ENCODE assay signal across 8 mouse cellular contexts in genomic region chr6:118138731-118139709, GRCm38 (mm10). TPM values are rescaled to one million over a fixed set of nuclear protein-coding genes. Genes with fewer than 3 reads are reported as not detected.
DNase-seq lines count a peak whose midpoint lies in the region; ATAC-seq lines count a peak whose summit lies in the region.

Gene Csgalnact2, minus strand, starts transcription at chr6:118139140.

- H3K4me1 ChIP-seq in forebrain, embryonic 10.5 days = peaks cover 14% of the 10 kb centered on the region
- peaks cover 2% of the 10 kb centered on the region; the same call in 1 of the 2 replicates for H3K4me1 ChIP-seq in heart, embryonic 16.5 days (ENCODE audit: control insufficient read depth, insufficient read depth, low read length)
- peaks cover 33% of the 10 kb centered on the region for H3K4me1 ChIP-seq in liver, embryonic 15.5 days (replicated peaks)
- peaks cover 3% of the 10 kb centered on the region for H3K4me1 ChIP-seq in neural tube, embryonic 12.5 days

- peak; percentile 97 for ATAC-seq in CD4-positive, CD25-positive, alpha-beta regulatory T cell, adult 4 months
- ATAC-seq in heart, embryonic 16.5 days (replicated peaks; ENCODE audit: extremely low read depth, insufficient read depth, low FRiP score) = peak; percentile 99
- peak; percentile 97 for ATAC-seq in liver, embryonic 15.5 days (ENCODE audit: insufficient read depth)
- peak; percentile 99 for ATAC-seq in neural tube, embryonic 12.5 days (ENCODE audit: low FRiP score, low read depth)

- H3K9ac ChIP-seq in heart, embryonic 16.5 days (ENCODE audit: low read length) = peak within 1 kb of the TSS; percentile 81
- peak within 1 kb of the TSS; percentile 60 for H3K9ac ChIP-seq in liver, embryonic 15.5 days
- H3K9ac ChIP-seq in neural tube, embryonic 12.5 days = peak within 1 kb of the TSS; percentile 76

- WGBS in forebrain, embryonic 10.5 days = 7% methylated on average over 64 of the region's 66 CpGs
- 7% methylated on average over 50 of the region's 66 CpGs for WGBS in heart, embryonic 16.5 days
- WGBS in liver, embryonic 15.5 days (ENCODE audit: insufficient replicate concordance) = 5% methylated on average over 66 of the region's 66 CpGs
- WGBS in neural tube, embryonic 12.5 days = 6% methylated on average over 63 of the region's 66 CpGs

- H3K36me3 ChIP-seq in forebrain, embryonic 10.5 days (replicated peaks) = no peaks in the 10 kb centered on the region
- H3K36me3 ChIP-seq in heart, embryonic 16.5 days (ENCODE audit: control insufficient read depth, insufficient read depth) = no peaks in the 10 kb centered on the region
- no peaks in the 10 kb centered on the region for H3K36me3 ChIP-seq in liver, embryonic 15.5 days (replicated peaks)
- H3K36me3 ChIP-seq in neural tube, embryonic 12.5 days = no peaks in the 10 kb centered on the region

- no peaks in the 10 kb centered on the region for H3K27me3 ChIP-seq in forebrain, embryonic 10.5 days (ENCODE audit: poor library complexity, severe bottlenecking)
- H3K27me3 ChIP-seq in heart, embryonic 16.5 days (ENCODE audit: control insufficient read depth, insufficient read depth, low read length) = no peaks in the 10 kb centered on the region
- no peaks in the 10 kb centered on the region for H3K27me3 ChIP-seq in liver, embryonic 15.5 days
- H3K27me3 ChIP-seq in neural tube, embryonic 12.5 days (replicated peaks) = no peaks in the 10 kb centered on the region

- peak; percentile 82 for DNase-seq in c-Kit-negative CD71-positive TER-119-positive erythroid progenitor cells, embryonic 14.5 days (ENCODE audit: low read depth, low spot score)
- peak; percentile 89 for DNase-seq in forebrain, embryonic 10.5 days (ENCODE audit: extremely low spot score, low spot score)
- DNase-seq in kidney, postnatal 36 days = peak; percentile 93 to 96
- DNase-seq in telencephalon, adult 2 months (ENCODE audit: low read depth, low spot score) = peak; percentile 76

- peak within 1 kb of the TSS; percentile 90 for H3K27ac ChIP-seq in forebrain, embryonic 10.5 days
- H3K27ac ChIP-seq in heart, embryonic 16.5 days (ENCODE audit: low read length) = peak within 1 kb of the TSS; percentile 78
- H3K27ac ChIP-seq in liver, embryonic 15.5 days (replicated peaks) = peak within 1 kb of the TSS; percentile 80
- H3K27ac ChIP-seq in neural tube, embryonic 12.5 days = no peak within 1 kb of the TSS; the same call in 1 of the 2 replicates

- peak within 1 kb of the TSS; percentile 61 for H3K4me2 ChIP-seq in heart, embryonic 16.5 days (ENCODE audit: low read depth, low read length)
- H3K4me2 ChIP-seq in liver, embryonic 15.5 days = peak within 1 kb of the TSS; percentile 83
- peak within 1 kb of the TSS; percentile 78 for H3K4me2 ChIP-seq in neural tube, embryonic 12.5 days (replicated peaks)

- peak within 1 kb of the TSS; percentile 79 for H3K4me3 ChIP-seq in forebrain, embryonic 10.5 days
- peak within 1 kb of the TSS; percentile 74 for H3K4me3 ChIP-seq in heart, embryonic 16.5 days (ENCODE audit: low read length)
- H3K4me3 ChIP-seq in liver, embryonic 15.5 days (replicated peaks) = peak within 1 kb of the TSS; percentile 79
- H3K4me3 ChIP-seq in neural tube, embryonic 12.5 days = peak within 1 kb of the TSS; percentile 80

- no peaks in the 10 kb centered on the region; the same call in 1 of the 2 replicates for H3K9me3 ChIP-seq in forebrain, embryonic 10.5 days
- H3K9me3 ChIP-seq in heart, embryonic 16.5 days (replicated peaks; ENCODE audit: control insufficient read depth, low read length) = no peaks in the 10 kb centered on the region
- H3K9me3 ChIP-seq in liver, embryonic 15.5 days (replicated peaks) = no peaks in the 10 kb centered on the region
- H3K9me3 ChIP-seq in neural tube, embryonic 12.5 days = no peaks in the 10 kb centered on the region

RNA-seq across cellular contexts. Expression of gene Csgalnact2, which starts in this region (rescaled TPM):
- 1 to 10 TPM; 6.0 to 8.7 TPM for polyA plus RNA-seq in CD4-positive, CD25-positive, alpha-beta regulatory T cell, adult 4 months (2017; shearing (Covaris generic))
- polyA plus RNA-seq in forebrain, embryonic 10.5 days (2016; fragmentation: Nextera tagmentation; extraction: Ambion mirVana) = 6.1 and 6.6 TPM in 2 replicates
- 9.7 and 12.1 TPM in 2 replicates for polyA plus RNA-seq in heart, embryonic 16.5 days (2015; fragmentation: Nextera tagmentation; extraction: Ambion mirVana)
- polyA plus RNA-seq in liver, embryonic 15.5 days (2015; fragmentation: Nextera tagmentation; extraction: Ambion mirVana) = 6.7 and 7.0 TPM in 2 replicates
- polyA plus RNA-seq in neural tube, embryonic 12.5 days (2016; fragmentation: Nextera tagmentation; extraction: Ambion mirVana) = 8.2 and 8.8 TPM in 2 replicates
